Mouse (Mus musculus) heart, adult 2 months (tissue): ENCODE measurements at regions not wholly inside any gene's neighbourhood (a gene's known extent, or its start where the extent isn't known, plus 50 kb on each side); places are given as distances from the start of the nearest gene placed in this dataset.
A peak's percentile ranks its signal among the peaks of the same experiment; 100 is the strongest.

Experiments
- DNase-seq, 2 experiments: peaks; one replicate each; pipeline ENCODE4 v3.0.0; 2021
- H3K27ac ChIP-seq: fragments of 200-600 bp; 2 replicates; pipeline ENCODE4 v1.8.1; 2022
- H3K27me3 ChIP-seq: fragments of 200-500 bp; 2 replicates; pipeline ENCODE4 v1.6.1; 2012; ENCODE audit warnings: mild to moderate bottlenecking, low read length, inconsistent platforms, mixed read lengths; ENCODE audit not compliant: control insufficient read depth, insufficient read depth
- H3K36me3 ChIP-seq: fragments of 200-500 bp; 2 replicates; pipeline ENCODE4 v1.6.1; 2012; ENCODE audit warnings: low read length, inconsistent platforms; ENCODE audit not compliant: control insufficient read depth, insufficient read depth
- H3K4me1 ChIP-seq: fragments of 200-500 bp; 2 replicates; pipeline ENCODE4 v1.6.1; 2011; ENCODE audit warnings: low read length; ENCODE audit not compliant: control insufficient read depth, insufficient read depth
- H3K4me3 ChIP-seq: fragments of 200-600 bp; 2 replicates; pipeline ENCODE4 v1.8.1; 2022
- H3K79me2 ChIP-seq: fragments of 200-500 bp; replicated peaks from 2 replicates; pipeline ENCODE4 v1.6.1; 2012; ENCODE audit warnings: mild to moderate bottlenecking, inconsistent platforms, low read length, moderate library complexity, mixed read lengths; ENCODE audit not compliant: control insufficient read depth, insufficient read depth
- H3K9ac ChIP-seq: fragments of 200-500 bp; 2 replicates; pipeline ENCODE4 v1.6.1; 2012; ENCODE audit warnings: low read depth, mild to moderate bottlenecking, control low read depth, inconsistent platforms, low read length, mixed read lengths
- CTCF ChIP-seq: fragments of 200-600 bp; IDR thresholded peaks from 2 replicates; pipeline ENCODE4 v1.8.1; 2022; ENCODE audit warnings: antibody characterized with exemption, mild to moderate bottlenecking, moderate library complexity
- EP300 ChIP-seq: fragments of 200-500 bp; IDR thresholded peaks from 2 replicates; pipeline ENCODE4 v1.6.1; 2011; ENCODE audit warnings: low read depth, low read length, control low read depth; ENCODE audit not compliant: insufficient read depth
- POLR2A ChIP-seq: fragments of 200-500 bp; IDR thresholded peaks from 2 replicates; pipeline ENCODE4 v1.6.1; 2011; ENCODE audit warnings: mild to moderate bottlenecking, low read depth, low read length, control low read depth; ENCODE audit not compliant: insufficient read depth
- WGBS: fragments of 180-500 bp; shearing (Covaris S2); methylation state at CpG from one replicate; pipeline ENCODE4 v1.1.7; 2018; 5-methylcytosine and 5-hydroxymethylcytosine counted together
- intact Hi-C: fragments of 180-260 bp; cut with DNase I; formaldehyde crosslinking; loops from one replicate; pipeline ENCODE4 v1.15.1; 2025

DNA sequence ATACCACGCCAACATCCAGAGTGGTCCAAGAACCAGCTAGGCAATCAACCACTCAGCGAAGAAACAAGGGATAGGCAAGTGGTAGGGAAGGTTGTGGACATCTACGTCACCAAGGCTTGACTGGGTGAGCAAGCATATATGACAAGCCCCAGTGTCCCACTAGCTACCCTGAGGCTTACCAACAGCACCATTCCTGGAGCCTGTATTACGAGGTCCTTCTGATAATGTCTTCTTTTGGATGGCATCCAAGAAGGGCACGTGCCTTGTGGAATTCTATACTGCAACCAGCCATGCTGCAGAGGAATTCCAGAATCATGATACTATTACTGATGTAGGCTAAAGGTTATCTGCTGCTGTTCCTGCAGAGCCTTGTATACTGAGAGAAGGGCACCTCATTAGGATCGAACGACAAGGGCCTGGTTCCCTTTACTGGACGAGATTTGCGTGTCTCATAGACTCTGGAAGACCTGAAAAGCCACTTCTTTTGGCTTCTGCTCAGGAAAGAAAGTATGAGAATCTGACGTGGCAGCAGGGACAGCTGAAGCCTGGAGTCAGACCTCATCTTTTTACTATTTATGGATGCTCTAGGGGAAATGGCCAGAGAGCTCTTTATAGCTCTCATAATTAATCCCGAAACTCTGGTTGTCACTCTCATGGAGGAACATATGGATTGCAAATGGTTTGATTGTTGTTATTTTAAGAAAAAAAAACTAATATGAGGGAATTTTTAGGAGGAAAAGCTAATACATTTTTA, 101.5 kb upstream of the Rmdn2 start:
- Histone ChIP-seq H3K4me1 (peaks cover 2% of the 10 kb centered on the region; the same call in 1 of the 2 replicates), H3K27ac (no peak overlapping the region), H3K36me3 (no peaks in the 10 kb centered on the region), H3K27me3 (no peaks in the 10 kb centered on the region), H3K9ac (no peak overlapping the region), H3K4me3 (no peak overlapping the region), H3K79me2 (no peaks in the 10 kb centered on the region)
- 46% methylated on average over 11 of the region's 11 CpGs for WGBS
- DNase-seq, result no peak
- no peak for TF ChIP-seq POLR2A
- TF ChIP-seq EP300, result no peak
- TF ChIP-seq CTCF, result no peak
- intact Hi-C loops, result no loop called here

DNA sequence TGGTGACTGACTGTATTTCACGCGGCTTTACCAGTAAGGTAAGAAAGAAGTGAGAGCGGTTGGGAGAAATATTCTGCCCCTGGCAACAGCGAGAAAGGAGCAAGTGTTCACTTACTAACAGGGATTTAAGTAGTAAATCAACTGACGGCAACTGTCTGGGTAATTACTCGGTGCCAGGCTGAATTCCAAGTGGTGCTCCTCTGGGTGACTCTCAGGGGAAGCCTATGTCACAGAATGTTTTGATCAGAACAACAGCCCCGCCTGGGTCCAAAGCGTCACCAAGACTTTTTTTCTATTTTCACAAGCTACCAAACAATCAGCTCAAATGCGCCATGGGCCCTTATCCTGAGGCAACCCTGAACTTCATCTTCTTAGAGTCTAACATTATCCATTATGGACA, 100.4 kb upstream of the Rmdn2 start:
- Histone ChIP-seq H3K9ac (no peak overlapping the region), H3K27ac (no peak overlapping the region), H3K4me3 (no peak overlapping the region), H3K36me3 (no peaks in the 10 kb centered on the region), H3K79me2 (no peaks in the 10 kb centered on the region), H3K27me3 (no peaks in the 10 kb centered on the region), H3K4me1 (peaks cover 2% of the 10 kb centered on the region; the same call in 1 of the 2 replicates)
- no peak for DNase-seq
- 90% methylated on average over 9 of the region's 9 CpGs for WGBS
- TF ChIP-seq CTCF (no peak), POLR2A (no peak), EP300 (no peak)
- intact Hi-C loops, result no loop called here

DNA sequence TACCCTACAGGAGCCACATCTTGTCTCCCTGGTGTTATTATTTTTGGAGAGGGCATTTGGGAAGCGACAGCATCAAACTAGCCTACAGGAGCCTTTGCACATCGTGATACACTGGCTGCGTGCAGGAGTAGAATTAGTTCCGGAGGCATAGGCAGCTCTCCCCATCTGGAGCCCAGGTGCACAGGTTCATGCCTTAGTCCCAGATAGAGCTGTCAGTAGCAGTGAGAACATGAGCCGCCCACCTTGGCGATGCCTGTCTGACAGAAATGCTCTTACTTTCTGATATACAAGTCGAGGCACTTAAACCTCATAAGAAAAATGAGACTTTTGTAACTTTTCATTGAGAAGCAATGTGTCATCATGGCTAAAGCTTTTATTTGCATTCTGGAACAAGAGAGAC, 97.6 kb upstream of the Rmdn2 start:
- no peak overlapping the region for H3K9ac ChIP-seq
- no peaks in the 10 kb centered on the region for H3K36me3 ChIP-seq
- no peaks in the 10 kb centered on the region for H3K79me2 ChIP-seq
- H3K27me3 ChIP-seq, result no peaks in the 10 kb centered on the region
- H3K4me1 ChIP-seq, result peaks cover 2% of the 10 kb centered on the region
- DNase-seq, result no peak
- H3K4me3 ChIP-seq, result no peak overlapping the region
- no peak overlapping the region for H3K27ac ChIP-seq
- TF ChIP-seq POLR2A (no peak), CTCF (no peak), EP300 (no peak)
- WGBS, result 86% methylated on average over 7 of the region's 7 CpGs
- intact Hi-C loops, result no loop called here

DNA sequence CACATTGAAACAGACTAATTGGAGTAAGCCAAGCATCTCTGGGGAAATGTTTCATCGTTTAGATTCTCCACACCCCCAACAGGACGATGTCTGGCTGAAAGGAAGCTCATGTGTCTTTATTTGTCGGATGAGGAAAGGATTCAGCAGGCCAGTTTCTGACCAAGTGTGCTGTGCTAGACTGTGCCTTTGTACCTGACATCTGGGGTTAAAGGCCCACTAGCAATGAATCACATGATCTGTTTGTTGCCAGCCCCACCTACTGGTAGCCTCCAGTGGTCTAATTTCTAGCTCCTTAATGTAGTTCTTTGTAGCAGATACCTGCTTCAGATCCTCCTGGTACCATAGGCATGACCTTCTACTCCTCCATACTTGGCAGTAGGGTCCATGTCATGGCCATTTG, 93.5 kb upstream of the Rmdn2 start:
- no peak overlapping the region for H3K4me3 ChIP-seq
- no peak overlapping the region for H3K27ac ChIP-seq
- no peak overlapping the region for H3K9ac ChIP-seq
- TF ChIP-seq CTCF, result peak; percentile 70
- TF ChIP-seq POLR2A, result no peak
- no peaks in the 10 kb centered on the region; the same call in 1 of the 2 replicates for H3K4me1 ChIP-seq
- no peaks in the 10 kb centered on the region for H3K27me3 ChIP-seq
- intact Hi-C loops, result loop anchor here (1.0 to 5.0 kb wide), 4 partner anchors 49 to 408 kb away; no protein-coding TSS in a partner anchor
- no peaks in the 10 kb centered on the region for H3K36me3 ChIP-seq
- DNase-seq, result peak in 1 of 2 experiments; percentile 14
- no peaks in the 10 kb centered on the region for H3K79me2 ChIP-seq
- 45% methylated on average over 3 of the region's 3 CpGs for WGBS

DNA sequence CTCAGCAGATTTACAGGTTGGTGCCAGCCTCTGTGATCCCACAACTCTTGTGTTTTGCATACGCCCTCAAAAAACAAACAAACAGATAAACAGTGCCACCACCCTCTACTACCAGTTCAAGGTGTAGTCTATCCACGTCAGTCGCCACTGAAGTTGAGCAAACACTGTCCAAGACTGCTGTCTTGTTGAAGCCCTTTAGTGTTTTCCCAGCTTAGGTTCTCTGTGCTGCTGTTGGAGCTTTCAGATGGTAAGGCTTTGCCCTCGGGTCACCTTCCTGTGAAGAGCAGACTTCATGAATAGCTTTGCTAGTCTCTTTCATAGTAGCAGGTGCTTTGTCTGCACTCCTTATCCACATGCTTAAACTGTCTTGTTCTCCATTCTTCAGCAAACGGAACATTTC, 93.0 kb upstream of the Rmdn2 start:
- H3K9ac ChIP-seq, result no peak overlapping the region
- no peaks in the 10 kb centered on the region for H3K36me3 ChIP-seq
- H3K27me3 ChIP-seq, result no peaks in the 10 kb centered on the region
- H3K27ac ChIP-seq, result no peak overlapping the region
- intact Hi-C loops, result loop anchor here (1.0 to 5.0 kb wide), 4 partner anchors 49 to 408 kb away; no protein-coding TSS in a partner anchor
- DNase-seq, result no peak
- no peak overlapping the region for H3K4me3 ChIP-seq
- no peaks in the 10 kb centered on the region; the same call in 1 of the 2 replicates for H3K4me1 ChIP-seq
- 80% methylated on average over 5 of the region's 5 CpGs for WGBS
- no peak for TF ChIP-seq CTCF
- TF ChIP-seq EP300, result no peak
- no peak for TF ChIP-seq POLR2A
- H3K79me2 ChIP-seq, result no peaks in the 10 kb centered on the region

DNA sequence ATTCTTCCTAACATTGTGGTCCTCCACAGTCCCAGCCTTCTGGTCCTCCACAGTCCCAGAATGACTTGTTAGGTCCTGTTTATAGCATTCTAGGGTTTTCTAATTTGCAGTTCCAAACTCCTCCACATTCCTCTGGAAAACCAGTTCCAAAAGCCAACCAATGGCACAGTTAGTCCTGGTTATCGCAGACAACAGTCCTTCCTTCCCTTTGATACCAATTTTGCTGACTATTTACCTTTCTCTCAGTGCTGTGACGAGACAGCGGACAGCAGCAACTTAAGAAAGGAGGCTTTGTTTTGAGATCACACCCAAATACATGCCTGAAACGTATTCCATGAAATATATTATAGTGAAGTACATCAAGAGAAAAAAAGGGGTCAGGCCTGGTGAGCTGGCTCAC, 92.3 kb upstream of the Rmdn2 start:
- Histone ChIP-seq H3K36me3 (no peaks in the 10 kb centered on the region), H3K4me1 (no peaks in the 10 kb centered on the region; the same call in 1 of the 2 replicates), H3K79me2 (no peaks in the 10 kb centered on the region), H3K27ac (no peak overlapping the region), H3K9ac (no peak overlapping the region), H3K27me3 (no peaks in the 10 kb centered on the region), H3K4me3 (no peak overlapping the region)
- 66% methylated on average over 4 of the region's 4 CpGs for WGBS
- intact Hi-C loops, result loop anchor here (5.0 kb wide), 2 partner anchors 48 to 167 kb away; no protein-coding TSS in a partner anchor
- no peak for TF ChIP-seq POLR2A
- no peak for TF ChIP-seq EP300
- no peak for TF ChIP-seq CTCF
- no peak for DNase-seq
